Mouse (Mus musculus): ENCODE results near the gene Akap8. TPM values are rescaled to one million over a fixed set of nuclear protein-coding genes. Genes with fewer than 3 reads are reported as not detected.

The Akap8 gene
- polyA plus RNA-seq, 1 experiment from 2014 or later, result 93.1 TPM

GRCm38 (mm10) chr17:32281126-32281525 lies 39.9 kb downstream of the Akap8 start:
- Histone ChIP-seq H3K27ac (no peak overlapping the region; the same call in 1 of the 2 replicates), H3K4me2 (no peak overlapping the region), H3K36me3 (no peaks in the 10 kb centered on the region), H3K4me1 (peaks cover 19% of the 10 kb centered on the region), H3K4me3 (no peak overlapping the region), H3K9ac (no peak overlapping the region), H3K27me3 (no peaks in the 10 kb centered on the region), H3K9me3 (no peaks in the 10 kb centered on the region)
- 87% methylated on average over 2 of the region's 2 CpGs for whole genome bisulfite sequencing
- no peak for ATAC-seq (ENCODE audit: insufficient number of reproducible peaks, low FRiP score, low TSS enrichment, low read depth)

- no peak overlapping the region for H3K9ac ChIP-seq
- H3K4me2 ChIP-seq, result no peak overlapping the region
- H3K9me3 ChIP-seq, result no peaks in the 10 kb centered on the region
- peaks cover 23% of the 10 kb centered on the region for H3K4me1 ChIP-seq
- no peak overlapping the region for H3K27ac ChIP-seq
- no peaks in the 10 kb centered on the region for H3K36me3 ChIP-seq
- H3K4me3 ChIP-seq, result no peak overlapping the region
- ATAC-seq (ENCODE audit: insufficient number of reproducible peaks, low FRiP score, low TSS enrichment, low read depth), result no peak
- H3K27me3 ChIP-seq, result no peaks in the 10 kb centered on the region
- WGBS, result 78% methylated on average over 3 of the region's 3 CpGs
These were observed 40.5 kb downstream of the Akap8 start for GRCm38 (mm10) chr17:32280575-32280974.

- 83% methylated on average over 1 of the region's 1 CpGs for WGBS
- no peaks in the 10 kb centered on the region for H3K27me3 ChIP-seq
These were observed 43.8 kb downstream of the Akap8 start for GRCm38 (mm10) chr17:32277201-32277600.

GRCm38 (mm10) chr17:32275568-32275967 lies 45.5 kb downstream of the Akap8 start:
- Histone ChIP-seq H3K9ac (no peak overlapping the region), H3K4me1 (0 out of 2 replicates have a peak, but pooled peaks cover 6% of the 10 kb centered on the region), H3K27ac (no peak overlapping the region), H3K9me3 (no peaks in the 10 kb centered on the region), H3K4me3 (no peak overlapping the region), H3K4me2 (no peak overlapping the region), H3K27me3 (no peaks in the 10 kb centered on the region), H3K36me3 (no peaks in the 10 kb centered on the region)
- 78% methylated on average over 3 of the region's 3 CpGs for WGBS
- ATAC-seq (ENCODE audit: insufficient number of reproducible peaks, low FRiP score, low TSS enrichment, low read depth), result no peak

More at GRCm38 (mm10) chr17:32277201-32277600, 43.8 kb downstream of the Akap8 start:
- Histone ChIP-seq H3K36me3 (no peaks in the 10 kb centered on the region), H3K9ac (no peak overlapping the region), H3K27ac (no peak overlapping the region), H3K4me3 (no peak overlapping the region), H3K4me1 (peaks cover 12% of the 10 kb centered on the region), H3K9me3 (no peaks in the 10 kb centered on the region), H3K4me2 (no peak overlapping the region)
- no peak for ATAC-seq (ENCODE audit: insufficient number of reproducible peaks, low FRiP score, low TSS enrichment, low read depth)

GRCm38 (mm10) chr17:32269151-32269550 lies 51.9 kb downstream of the Akap8 start:
- no peak for ATAC-seq (ENCODE audit: insufficient number of reproducible peaks, low FRiP score, low TSS enrichment, low read depth)
- Histone ChIP-seq H3K4me1 (0 out of 2 replicates have a peak, but pooled peaks cover 2% of the 10 kb centered on the region), H3K27me3 (no peaks in the 10 kb centered on the region), H3K36me3 (no peaks in the 10 kb centered on the region), H3K27ac (no peak overlapping the region; the same call in 1 of the 2 replicates), H3K9me3 (no peaks in the 10 kb centered on the region), H3K4me2 (no peak overlapping the region), H3K4me3 (no peak overlapping the region), H3K9ac (no peak overlapping the region)
- 91% methylated on average over 7 of the region's 7 CpGs for WGBS

- 85% methylated on average over 3 of the region's 3 CpGs for WGBS
These were observed 52.5 kb downstream of the Akap8 start for GRCm38 (mm10) chr17:32268540-32268960.

GRCm38 (mm10) chr17:32268096-32268495 lies 52.9 kb downstream of the Akap8 start:
- no peak for ATAC-seq (ENCODE audit: insufficient number of reproducible peaks, low FRiP score, low TSS enrichment, low read depth)
- 83% methylated on average over 2 of the region's 2 CpGs for WGBS
- no peak overlapping the region for H3K4me2 ChIP-seq
- H3K9me3 ChIP-seq, result no peaks in the 10 kb centered on the region
- no peak overlapping the region for H3K27ac ChIP-seq
- no peaks in the 10 kb centered on the region for H3K27me3 ChIP-seq
- no peak overlapping the region for H3K4me3 ChIP-seq
- H3K9ac ChIP-seq, result no peak overlapping the region
- H3K36me3 ChIP-seq, result no peaks in the 10 kb centered on the region
- 0 out of 2 replicates have a peak, but pooled peaks cover 2% of the 10 kb centered on the region for H3K4me1 ChIP-seq

More at GRCm38 (mm10) chr17:32268540-32268960, 52.5 kb downstream of the Akap8 start:
- Histone ChIP-seq H3K9me3 (no peaks in the 10 kb centered on the region), H3K27ac (no peak overlapping the region; the same call in 1 of the 2 replicates), H3K9ac (no peak overlapping the region), H3K4me3 (no peak overlapping the region), H3K36me3 (no peaks in the 10 kb centered on the region), H3K27me3 (no peaks in the 10 kb centered on the region), H3K4me2 (no peak overlapping the region), H3K4me1 (0 out of 2 replicates have a peak, but pooled peaks cover 2% of the 10 kb centered on the region)
- ATAC-seq (ENCODE audit: insufficient number of reproducible peaks, low FRiP score, low TSS enrichment, low read depth), result no peak

- H3K4me1 ChIP-seq, result 0 out of 2 replicates have a peak, but pooled peaks cover 2% of the 10 kb centered on the region
- no peaks in the 10 kb centered on the region for H3K9me3 ChIP-seq
- H3K4me3 ChIP-seq, result no peak overlapping the region
- no peak overlapping the region for H3K9ac ChIP-seq
- no peak for ATAC-seq (ENCODE audit: insufficient number of reproducible peaks, low FRiP score, low TSS enrichment, low read depth)
- H3K4me2 ChIP-seq, result no peak overlapping the region
- no peaks in the 10 kb centered on the region for H3K36me3 ChIP-seq
- H3K27me3 ChIP-seq, result no peaks in the 10 kb centered on the region
- no peak overlapping the region for H3K27ac ChIP-seq
- WGBS, result 84% methylated on average over 1 of the region's 1 CpGs
These were observed 53.4 kb downstream of the Akap8 start for GRCm38 (mm10) chr17:32267617-32268016.

GRCm38 (mm10) chr17:32263672-32264071 lies 57.4 kb downstream of the Akap8 start:
- no peak for ATAC-seq (ENCODE audit: insufficient number of reproducible peaks, low FRiP score, low TSS enrichment, low read depth)
- WGBS, result 69% methylated on average over 2 of the region's 2 CpGs

GRCm38 (mm10) chr17:32262831-32263559 lies 58.0 kb downstream of the Akap8 start:
- Histone ChIP-seq H3K27me3 (no peaks in the 10 kb centered on the region), H3K9ac (no peak overlapping the region), H3K36me3 (no peaks in the 10 kb centered on the region), H3K4me1 (peaks cover 5% of the 10 kb centered on the region), H3K4me3 (no peak overlapping the region), H3K27ac (no peak overlapping the region), H3K4me2 (no peak overlapping the region), H3K9me3 (no peaks in the 10 kb centered on the region)
- WGBS, result 90% methylated on average over 8 of the region's 8 CpGs
- no peak for ATAC-seq (ENCODE audit: insufficient number of reproducible peaks, low FRiP score, low TSS enrichment, low read depth)

More at GRCm38 (mm10) chr17:32263672-32264071, 57.4 kb downstream of the Akap8 start:
- no peak overlapping the region for H3K9ac ChIP-seq
- no peaks in the 10 kb centered on the region for H3K4me1 ChIP-seq
- no peaks in the 10 kb centered on the region for H3K27me3 ChIP-seq
- H3K36me3 ChIP-seq, result no peaks in the 10 kb centered on the region
- H3K27ac ChIP-seq, result no peak overlapping the region
- H3K9me3 ChIP-seq, result no peaks in the 10 kb centered on the region
- no peak overlapping the region for H3K4me2 ChIP-seq
- H3K4me3 ChIP-seq, result no peak overlapping the region

- no peak for ATAC-seq (ENCODE audit: insufficient number of reproducible peaks, low FRiP score, low TSS enrichment, low read depth)
These were observed 62.2 kb downstream of the Akap8 start for GRCm38 (mm10) chr17:32258869-32259268.

GRCm38 (mm10) chr17:32257944-32258343 lies 63.1 kb downstream of the Akap8 start:
- H3K36me3 ChIP-seq, result 0 out of 2 replicates have a peak, but pooled peaks cover 2% of the 10 kb centered on the region
- no peaks in the 10 kb centered on the region for H3K27me3 ChIP-seq
- no peak overlapping the region for H3K27ac ChIP-seq
- 84% methylated on average over 6 of the region's 6 CpGs for WGBS
- peaks cover 7% of the 10 kb centered on the region for H3K4me1 ChIP-seq
- ATAC-seq (ENCODE audit: insufficient number of reproducible peaks, low FRiP score, low TSS enrichment, low read depth), result no peak
- no peak overlapping the region for H3K9ac ChIP-seq
- H3K4me3 ChIP-seq, result no peak overlapping the region
- no peak overlapping the region for H3K4me2 ChIP-seq
- H3K9me3 ChIP-seq, result no peaks in the 10 kb centered on the region

More at GRCm38 (mm10) chr17:32258869-32259268, 62.2 kb downstream of the Akap8 start:
- Histone ChIP-seq H3K9me3 (no peaks in the 10 kb centered on the region), H3K4me1 (peaks cover 7% of the 10 kb centered on the region), H3K4me3 (no peak overlapping the region), H3K27me3 (no peaks in the 10 kb centered on the region), H3K36me3 (no peaks in the 10 kb centered on the region), H3K27ac (no peak overlapping the region), H3K9ac (no peak overlapping the region), H3K4me2 (no peak overlapping the region)
- WGBS, result 98% methylated on average over 2 of the region's 2 CpGs

Data from limb, embryonic 15.5 days (tissue).